Mouse (Mus musculus) lung, embryonic 14.5 days (tissue): ENCODE measurements around the gene Gpx1. TPM values are rescaled to one million over a fixed set of nuclear protein-coding genes. Genes with fewer than 3 reads are reported as not detected.

ENCODE experiments used
- ATAC-seq: fragments of 200-750 bp; cut with Nextera tagmentation; 2 replicates; pipeline ENCODE4 v1.8.0; 2017; ENCODE audit warnings: mild to moderate bottlenecking, moderate TSS enrichment, moderate library complexity; ENCODE audit not compliant: insufficient read depth
- DNase-seq: peaks from one replicate; pipeline ENCODE4 v3.0.0-alpha.2; 2015
- H3K27ac ChIP-seq: fragments of 300-500 bp; sonication (generic); 2 replicates; pipeline ENCODE4 v1.5.1; 2014; ENCODE audit warnings: low read depth, mild to moderate bottlenecking, moderate library complexity
- H3K27me3 ChIP-seq: fragments of 300-500 bp; sonication (generic); 2 replicates; pipeline ENCODE4 v1.6.1; 2014; ENCODE audit warnings: low read length, control low read depth; ENCODE audit not compliant: insufficient read depth
- H3K36me3 ChIP-seq: fragments of 300-500 bp; sonication (generic); 2 replicates; pipeline ENCODE4 v1.6.1; 2014; ENCODE audit warnings: control low read depth; ENCODE audit not compliant: insufficient read depth
- H3K4me1 ChIP-seq: fragments of 300-500 bp; sonication (generic); 2 replicates; pipeline ENCODE4 v1.6.1; 2014; ENCODE audit warnings: antibody characterized with exemption, control low read depth; ENCODE audit not compliant: insufficient read depth
- H3K4me2 ChIP-seq: fragments of 300-500 bp; sonication (generic); 2 replicates; pipeline ENCODE4 v1.6.1; 2014; ENCODE audit warnings: mild to moderate bottlenecking
- H3K4me3 ChIP-seq: fragments of 300-500 bp; sonication (generic); 2 replicates; pipeline ENCODE4 v1.5.1; 2014; ENCODE audit warnings: low read depth, low read length
- H3K9ac ChIP-seq: fragments of 300-500 bp; sonication (generic); 2 replicates; pipeline ENCODE4 v1.6.1; 2014
- H3K9me3 ChIP-seq: fragments of 300-500 bp; sonication (generic); 2 replicates; pipeline ENCODE4 v1.6.1; 2016; ENCODE audit warnings: low read depth, low read length, control low read depth
- CTCF ChIP-seq: IDR thresholded peaks from 2 replicates; pipeline ENCODE4 v1.5.1; 2016; ENCODE audit warnings: antibody characterized with exemption, low read depth
- WGBS: fragments of 180-500 bp; shearing (Covaris S2); extraction: QIAGEN DNeasy Blood & Tissue Kit; methylation state at CpG from one replicate; pipeline ENCODE4 v1.1.7; 2014; 5-methylcytosine and 5-hydroxymethylcytosine counted together
- polyA plus RNA-seq: library from polyadenylated mRNA; unstranded; fragments of >200 nt; fragmentation: Nextera tagmentation; extraction: Ambion mirVana; gene quantifications from 2 replicates; pipeline ENCODE4 v1.2.1, GENCODE M21; 2014

Gene Gpx1
- 617 and 664 TPM in 2 replicates for polyA plus RNA-seq

GRCm38 (mm10) chr9:108338886-108339781, at the start of gene Gpx1:
Gpx1 (plus strand) TSS chr9:108338903.
- H3K9me3 ChIP-seq, result no peaks in the 10 kb centered on the region
- peaks cover 3% of the 10 kb centered on the region for H3K4me1 ChIP-seq
- H3K4me3 ChIP-seq, result peak within 1 kb of the TSS; percentile 81
- under 1% methylated on average over 49 of the region's 49 CpGs for WGBS
- no peak for TF ChIP-seq CTCF
- DNase-seq (peak; percentile 97), ATAC-seq (peak; percentile 97)
- peak within 1 kb of the TSS; percentile 87 for H3K9ac ChIP-seq
- H3K27ac ChIP-seq, result peak within 1 kb of the TSS; percentile 96
- H3K36me3 ChIP-seq, result peaks cover 40% of the 10 kb centered on the region
- no peaks in the 10 kb centered on the region for H3K27me3 ChIP-seq
- H3K4me2 ChIP-seq, result peak within 1 kb of the TSS; percentile 85

GRCm38 (mm10) chr9:108289347-108289746, 49.4 kb upstream of the Gpx1 start:
- Histone ChIP-seq H3K4me2 (peak overlapping the region; percentile 74), H3K27me3 (no peaks in the 10 kb centered on the region), H3K4me1 (peaks cover 4% of the 10 kb centered on the region; the same call in 1 of the 2 replicates), H3K4me3 (peak overlapping the region; percentile 57; the same call in 1 of the 2 replicates), H3K9ac (no peak overlapping the region; the same call in 1 of the 2 replicates), H3K36me3 (0 out of 2 replicates have a peak, but pooled peaks cover 1% of the 10 kb centered on the region), H3K9me3 (no peaks in the 10 kb centered on the region), H3K27ac (no peak overlapping the region)
- ATAC-seq (no peak), DNase-seq (no peak)
- TF ChIP-seq CTCF, result no peak
- 62% methylated on average over 2 of the region's 2 CpGs for WGBS

GRCm38 (mm10) chr9:108290016-108290750, 48.5 kb upstream of the Gpx1 start, which contains the start of gene Nicn1:
Nicn1 (plus strand) TSS chr9:108290429.
- H3K4me3 ChIP-seq, result peak within 1 kb of the TSS; percentile 57
- no peaks in the 10 kb centered on the region for H3K9me3 ChIP-seq
- H3K27ac ChIP-seq, result peak within 1 kb of the TSS; percentile 64
- H3K9ac ChIP-seq, result peak within 1 kb of the TSS; percentile 67
- H3K27me3 ChIP-seq, result no peaks in the 10 kb centered on the region
- under 1% methylated on average over 32 of the region's 32 CpGs for WGBS
- DNase-seq (peak; percentile 98), ATAC-seq (peak; percentile 99)
- H3K4me2 ChIP-seq, result peak within 1 kb of the TSS; percentile 74
- peaks cover 9% of the 10 kb centered on the region; the same call in 1 of the 2 replicates for H3K36me3 ChIP-seq
- TF ChIP-seq CTCF, result no peak
- peaks cover 4% of the 10 kb centered on the region; the same call in 1 of the 2 replicates for H3K4me1 ChIP-seq

GRCm38 (mm10) chr9:108290773-108291172, 47.9 kb upstream of the Gpx1 start:
- TF ChIP-seq CTCF, result no peak
- Histone ChIP-seq H3K4me1 (peaks cover 4% of the 10 kb centered on the region; the same call in 1 of the 2 replicates), H3K27ac (no peak overlapping the region), H3K36me3 (peaks cover 10% of the 10 kb centered on the region; the same call in 1 of the 2 replicates), H3K4me2 (peak overlapping the region; percentile 74), H3K9ac (peak overlapping the region; percentile 56), H3K9me3 (no peaks in the 10 kb centered on the region), H3K27me3 (no peaks in the 10 kb centered on the region), H3K4me3 (peak overlapping the region; percentile 57)
- ATAC-seq (no peak; the same call in 1 of the 2 replicates), DNase-seq (no peak)
- 33% methylated on average over 6 of the region's 6 CpGs for whole genome bisulfite sequencing

GRCm38 (mm10) chr9:108296453-108297355, 42.0 kb upstream of the Gpx1 start, which contains the start of gene Amt:
Amt (plus strand) TSS chr9:108296853.
- peak within 1 kb of the TSS; percentile 10; the same call in 1 of the 2 replicates for H3K9ac ChIP-seq
- H3K36me3 ChIP-seq, result peaks cover 28% of the 10 kb centered on the region
- H3K4me1 ChIP-seq, result no peaks in the 10 kb centered on the region
- ATAC-seq (peak; percentile 76), DNase-seq (peak; percentile 62)
- peak within 1 kb of the TSS; percentile 19; the same call in 1 of the 2 replicates for H3K27ac ChIP-seq
- 17% methylated on average over 18 of the region's 18 CpGs for WGBS
- H3K9me3 ChIP-seq, result no peaks in the 10 kb centered on the region
- peak within 1 kb of the TSS; percentile 53 for H3K4me2 ChIP-seq
- peak within 1 kb of the TSS; percentile 34 for H3K4me3 ChIP-seq
- TF ChIP-seq CTCF, result no peak
- no peaks in the 10 kb centered on the region for H3K27me3 ChIP-seq

GRCm38 (mm10) chr9:108301853-108302252, 36.9 kb upstream of the Gpx1 start:
- Histone ChIP-seq H3K4me2 (no peak overlapping the region), H3K27ac (peak overlapping the region; percentile 69), H3K9me3 (no peaks in the 10 kb centered on the region), H3K4me1 (peaks cover 6% of the 10 kb centered on the region), H3K36me3 (peaks cover 32% of the 10 kb centered on the region), H3K27me3 (no peaks in the 10 kb centered on the region), H3K4me3 (no peak overlapping the region), H3K9ac (no peak overlapping the region)
- TF ChIP-seq CTCF, result no peak
- WGBS, result 57% methylated on average over 3 of the region's 3 CpGs
- DNase-seq, result peak; percentile 49
- no peak for ATAC-seq
